Mouse (Mus musculus) liver, postnatal 0 days (tissue): ENCODE measurements around the gene Slc28a1. TPM values are rescaled to one million over a fixed set of nuclear protein-coding genes. Genes with fewer than 3 reads are reported as not detected.

Experiments
- ATAC-seq: fragments of 200-750 bp; cut with Nextera tagmentation; 2 replicates; pipeline ENCODE4 v1.8.0; 2017; ENCODE audit warnings: mild to moderate bottlenecking, moderate library complexity
- DNase-seq: peaks from one replicate; pipeline ENCODE4 v3.0.0-alpha.2; 2016
- H3K27ac ChIP-seq: fragments of 300-500 bp; sonication (generic); 2 replicates; pipeline ENCODE4 v1.5.1; 2014; ENCODE audit warnings: antibody characterized with exemption, moderate library complexity, mild to moderate bottlenecking, low read depth
- H3K27me3 ChIP-seq: fragments of 300-500 bp; sonication (generic); 2 replicates; pipeline ENCODE4 v1.6.1; 2014; ENCODE audit warnings: low read length, control low read depth, mixed read lengths; ENCODE audit not compliant: insufficient read depth
- H3K36me3 ChIP-seq: fragments of 300-500 bp; sonication (generic); replicated peaks from 2 replicates; pipeline ENCODE4 v1.6.1; 2014; ENCODE audit warnings: mild to moderate bottlenecking, control low read depth, low read length, moderate library complexity, mixed read lengths; ENCODE audit not compliant: insufficient read depth
- H3K4me1 ChIP-seq: fragments of 300-500 bp; sonication (generic); 2 replicates; pipeline ENCODE4 v1.6.1; 2014; ENCODE audit warnings: antibody characterized with exemption, mild to moderate bottlenecking, control low read depth; ENCODE audit not compliant: insufficient read depth
- H3K4me2 ChIP-seq: fragments of 300-500 bp; sonication (generic); 2 replicates; pipeline ENCODE4 v1.6.1; 2014; ENCODE audit warnings: low read depth, mild to moderate bottlenecking, low read length, moderate library complexity, mixed read lengths
- H3K4me3 ChIP-seq: fragments of 300-500 bp; sonication (generic); 2 replicates; pipeline ENCODE4 v1.5.1; 2014; ENCODE audit warnings: low read depth, low read length
- H3K9ac ChIP-seq: fragments of 300-500 bp; sonication (generic); replicated peaks from 2 replicates; pipeline ENCODE4 v1.6.1; 2014; ENCODE audit warnings: mild to moderate bottlenecking, moderate library complexity
- H3K9me3 ChIP-seq: fragments of 300-500 bp; sonication (generic); 2 replicates; pipeline ENCODE4 v1.6.1; 2016; ENCODE audit warnings: mild to moderate bottlenecking, control low read depth, low read length, mixed read lengths
- CTCF ChIP-seq: sonication (generic); IDR thresholded peaks from 2 replicates; pipeline ENCODE4 v1.5.1; 2016; ENCODE audit warnings: antibody characterized with exemption, low read depth
- EP300 ChIP-seq: IDR thresholded peaks from 2 replicates; pipeline ENCODE4 v1.6.1; 2016; ENCODE audit warnings: antibody characterized with exemption, low read depth, mild to moderate bottlenecking
- WGBS: fragments of 180-500 bp; shearing (Covaris S2); extraction: QIAGEN DNeasy Blood & Tissue Kit; methylation state at CpG from one replicate; pipeline ENCODE4 v1.1.7; 2014; ENCODE audit not compliant: insufficient replicate concordance; 5-methylcytosine and 5-hydroxymethylcytosine counted together
- polyA plus RNA-seq: library from polyadenylated mRNA; unstranded; fragments of >200 nt; fragmentation: Nextera tagmentation; extraction: Ambion mirVana; gene quantifications from 2 replicates; pipeline ENCODE4 v1.2.1, GENCODE M21; 2015

Slc28a1 gene
- polyA plus RNA-seq = 0.09 and 0.11 TPM in 2 replicates

- H3K4me2 ChIP-seq = no peak within 1 kb of the TSS
- no peak within 1 kb of the TSS for H3K9ac ChIP-seq
- DNase-seq = peak; percentile 38
- H3K36me3 ChIP-seq = no peaks in the 10 kb centered on the region
- ATAC-seq = no peak
- H3K4me3 ChIP-seq = no peak within 1 kb of the TSS
- H3K27me3 ChIP-seq = no peaks in the 10 kb centered on the region
- no peak within 1 kb of the TSS for H3K27ac ChIP-seq
- WGBS = 68% methylated on average over 6 of the region's 6 CpGs
- peaks cover 5% of the 10 kb centered on the region for H3K4me1 ChIP-seq
- H3K9me3 ChIP-seq = no peaks in the 10 kb centered on the region
- TF ChIP-seq CTCF (no peak), EP300 (no peak)
Observed at GRCm38 (mm10) chr7:81114555-81114954, at the start of gene Slc28a1. TSS of gene Slc28a1 (plus strand) at chr7:81114799.

- H3K27ac ChIP-seq = no peak overlapping the region
- H3K4me1 ChIP-seq = no peaks in the 10 kb centered on the region
- H3K9me3 ChIP-seq = no peaks in the 10 kb centered on the region
- no peak overlapping the region for H3K4me3 ChIP-seq
- TF ChIP-seq EP300 (no peak), CTCF (no peak)
- no peak overlapping the region for H3K9ac ChIP-seq
- H3K4me2 ChIP-seq = no peak overlapping the region
- no peak for ATAC-seq
- 16% methylated on average over 6 of the region's 6 CpGs for WGBS
- H3K27me3 ChIP-seq = no peaks in the 10 kb centered on the region
- no peak for DNase-seq
- H3K36me3 ChIP-seq = no peaks in the 10 kb centered on the region
Observed at GRCm38 (mm10) chr7:81066714-81067113, 47.9 kb upstream of the Slc28a1 start.

- Histone ChIP-seq H3K27ac (no peak overlapping the region), H3K4me1 (peaks cover 19% of the 10 kb centered on the region), H3K4me2 (no peak overlapping the region), H3K9me3 (no peaks in the 10 kb centered on the region), H3K4me3 (no peak overlapping the region), H3K36me3 (no peaks in the 10 kb centered on the region), H3K9ac (no peak overlapping the region), H3K27me3 (no peaks in the 10 kb centered on the region)
- no peak for DNase-seq
- no peak for ATAC-seq
- TF ChIP-seq CTCF = no peak
- TF ChIP-seq EP300 = no peak
- WGBS = 69% methylated on average over 5 of the region's 5 CpGs
Observed at GRCm38 (mm10) chr7:81072463-81072862, 42.1 kb upstream of the Slc28a1 start.

GRCm38 (mm10) chr7:81073273-81073672 lies 41.3 kb upstream of the Slc28a1 start:
- Histone ChIP-seq H3K36me3 (no peaks in the 10 kb centered on the region), H3K9ac (no peak overlapping the region), H3K4me3 (no peak overlapping the region), H3K4me1 (peaks cover 19% of the 10 kb centered on the region), H3K27ac (no peak overlapping the region), H3K27me3 (no peaks in the 10 kb centered on the region), H3K9me3 (no peaks in the 10 kb centered on the region), H3K4me2 (no peak overlapping the region)
- ATAC-seq (no peak), DNase-seq (no peak)
- 82% methylated on average over 5 of the region's 5 CpGs for WGBS
- TF ChIP-seq CTCF = peak; percentile 56
- TF ChIP-seq EP300 = no peak

GRCm38 (mm10) chr7:81074546-81074945 lies 40.1 kb upstream of the Slc28a1 start:
- H3K4me1 ChIP-seq = peaks cover 19% of the 10 kb centered on the region
- ATAC-seq (peak; percentile 86), DNase-seq (peak; percentile 59)
- no peaks in the 10 kb centered on the region for H3K36me3 ChIP-seq
- H3K4me2 ChIP-seq = peak overlapping the region; percentile 29; the same call in 1 of the 2 replicates
- WGBS = 16% methylated on average over 9 of the region's 9 CpGs
- no peaks in the 10 kb centered on the region for H3K9me3 ChIP-seq
- TF ChIP-seq EP300 (no peak), CTCF (no peak)
- no peaks in the 10 kb centered on the region for H3K27me3 ChIP-seq
- H3K9ac ChIP-seq = 0 out of 2 replicates have a peak overlapping the region, but pooled peaks have one; percentile 8
- no peak overlapping the region for H3K4me3 ChIP-seq
- peak overlapping the region; percentile 56 for H3K27ac ChIP-seq

- DNase-seq (peak; percentile 45), ATAC-seq (no peak; the same call in 1 of the 2 replicates)
- Histone ChIP-seq H3K9me3 (no peaks in the 10 kb centered on the region), H3K4me3 (no peak overlapping the region), H3K9ac (no peak overlapping the region; the same call in 1 of the 2 replicates), H3K27me3 (no peaks in the 10 kb centered on the region), H3K27ac (peak overlapping the region; percentile 56), H3K4me1 (peaks cover 19% of the 10 kb centered on the region), H3K4me2 (peak overlapping the region; percentile 18; the same call in 1 of the 2 replicates), H3K36me3 (no peaks in the 10 kb centered on the region)
- TF ChIP-seq CTCF = no peak
- no peak for TF ChIP-seq EP300
- WGBS = 11% methylated on average over 7 of the region's 7 CpGs
Observed at GRCm38 (mm10) chr7:81075299-81075698, 39.3 kb upstream of the Slc28a1 start.

- Histone ChIP-seq H3K9ac (no peak overlapping the region; the same call in 1 of the 2 replicates), H3K9me3 (no peaks in the 10 kb centered on the region)
Observed at GRCm38 (mm10) chr7:81075732-81076131, 38.9 kb upstream of the Slc28a1 start.

More at GRCm38 (mm10) chr7:81075732-81076131, 38.9 kb upstream of the Slc28a1 start:
- no peak for TF ChIP-seq CTCF
- no peak for TF ChIP-seq EP300
- H3K4me3 ChIP-seq = no peak overlapping the region
- no peak for DNase-seq
- H3K27me3 ChIP-seq = no peaks in the 10 kb centered on the region
- H3K36me3 ChIP-seq = no peaks in the 10 kb centered on the region
- peak overlapping the region; percentile 56; the same call in 1 of the 2 replicates for H3K27ac ChIP-seq
- H3K4me2 ChIP-seq = no peak overlapping the region
- peaks cover 19% of the 10 kb centered on the region for H3K4me1 ChIP-seq
- ATAC-seq = no peak
- WGBS = 66% methylated on average over 5 of the region's 5 CpGs
